Mouse (Mus musculus) CD4-positive, CD25-positive, alpha-beta regulatory T cell, adult 2 months (primary cell): ENCODE data around the gene Gm31571.
"Not testable (repeated sequence)": the region's sequence is repeated elsewhere in the genome, so short reads cannot be mapped to it uniquely, and the experiment has no call there.

Source experiments
- DNase-seq: peaks from one replicate; pipeline ENCODE4 v3.0.0-alpha.2; 2012; ENCODE audit warnings: low read depth, low spot score

The Gm31571 gene

DNA sequence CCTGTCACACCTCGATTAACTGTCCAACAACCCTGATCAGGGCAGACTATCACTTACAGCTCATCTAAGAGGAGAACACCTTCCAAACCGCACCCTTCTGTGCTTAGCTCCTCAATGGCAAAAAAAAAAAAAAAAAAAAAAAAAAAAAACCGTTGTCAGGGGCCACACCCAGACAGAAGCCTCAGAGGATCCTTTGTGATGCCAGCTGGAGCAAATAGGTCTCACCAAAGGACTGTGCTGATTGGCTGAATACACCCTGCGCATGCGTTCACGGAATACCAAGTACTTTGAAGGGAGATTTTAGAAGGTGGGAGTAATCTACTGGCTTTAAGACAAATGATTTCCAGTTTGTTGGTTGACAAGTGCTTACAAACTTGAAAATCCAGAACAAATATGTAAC is at the start of gene Gm31571:
Gene Gm31571, minus strand, starts transcription at position 101 of the 400 bp plus-strand sequence.
- DNase-seq: not testable (repeated sequence)
